Mouse (Mus musculus) erythroblast, adult 5-6 weeks (primary cell): ENCODE data around the gene Sdk1. TPM values are rescaled to one million over a fixed set of nuclear protein-coding genes. Genes with fewer than 3 reads are reported as not detected.
"Not testable (repeated sequence)": the region's sequence is repeated elsewhere in the genome, so short reads cannot be mapped to it uniquely, and the experiment has no call there.

Experiments used
- ATAC-seq: replicated peaks from 2 replicates; pipeline ENCODE4 v1.8.0; 2016; ENCODE audit warnings: moderate number of reproducible peaks, mild to moderate bottlenecking, moderate TSS enrichment, inconsistent platforms; ENCODE audit not compliant: poor library complexity, low FRiP score, severe bottlenecking
- total RNA-seq, 2 experiments: library from RNA; stranded (forward) in 1 of 2; stranded (reverse) in 1 of 2; fragments of 150-400 nt in 1 of 2; fragments of 200-764, 138-1000 nt in 1 of 2; gene quantifications; 2 replicates each; pipeline versions ENCODE4 v1.2.3 to v1.2.4; 2015 to 2017; ENCODE audit warnings: low replicate concordance in 2 of 2

Sdk1 gene
- total RNA-seq, 2 experiments from 2014 or later = not detected

GRCm38 (mm10) chr5:141612721-141613120, 371.4 kb downstream of the Sdk1 start:
- no peak for ATAC-seq

DNA sequence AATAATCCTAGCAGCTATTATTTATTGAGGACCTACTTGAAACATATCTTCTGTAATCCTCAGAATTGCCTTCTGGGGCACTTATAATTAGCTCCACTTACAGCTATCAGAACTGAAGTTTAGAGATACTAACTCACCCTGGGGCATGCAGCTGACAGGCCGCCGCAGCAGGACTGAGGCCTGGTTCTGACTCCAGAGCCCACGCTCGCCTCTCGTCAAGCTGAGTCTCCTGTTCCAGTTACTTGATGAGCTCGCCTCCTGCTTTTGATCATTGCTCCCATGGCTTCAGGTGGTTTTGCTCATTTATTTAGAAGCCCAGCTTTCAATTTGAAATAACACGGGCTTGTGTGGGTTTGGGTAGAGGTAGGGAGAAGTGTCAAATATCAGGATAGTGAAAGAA, 374.5 kb downstream of the Sdk1 start:
- ATAC-seq = no peak

GRCm38 (mm10) chr5:141617660-141618059, 376.4 kb downstream of the Sdk1 start:
- ATAC-seq = no peak

DNA sequence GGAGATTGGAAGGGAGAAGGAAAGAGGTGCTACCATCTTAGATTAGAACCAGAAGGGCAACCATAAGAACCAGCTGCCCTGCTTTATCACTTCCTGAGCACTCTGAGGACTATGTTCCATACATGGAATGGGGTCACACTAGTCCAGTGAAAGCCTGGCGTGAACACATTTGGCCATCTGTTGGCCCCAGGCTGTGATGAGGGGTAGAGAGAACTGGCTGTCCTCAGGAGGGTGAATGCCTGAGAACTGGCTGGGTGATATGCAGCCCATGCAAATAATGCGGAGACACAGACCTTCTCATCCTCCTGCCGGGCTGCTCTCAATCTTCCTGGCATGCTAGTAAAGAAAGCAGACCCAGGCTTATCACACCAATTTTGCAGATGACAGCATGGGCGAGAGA, 384.1 kb downstream of the Sdk1 start:
- no peak for ATAC-seq

GRCm38 (mm10) chr5:141631641-141632040, 390.4 kb downstream of the Sdk1 start:
- no peak for ATAC-seq

DNA sequence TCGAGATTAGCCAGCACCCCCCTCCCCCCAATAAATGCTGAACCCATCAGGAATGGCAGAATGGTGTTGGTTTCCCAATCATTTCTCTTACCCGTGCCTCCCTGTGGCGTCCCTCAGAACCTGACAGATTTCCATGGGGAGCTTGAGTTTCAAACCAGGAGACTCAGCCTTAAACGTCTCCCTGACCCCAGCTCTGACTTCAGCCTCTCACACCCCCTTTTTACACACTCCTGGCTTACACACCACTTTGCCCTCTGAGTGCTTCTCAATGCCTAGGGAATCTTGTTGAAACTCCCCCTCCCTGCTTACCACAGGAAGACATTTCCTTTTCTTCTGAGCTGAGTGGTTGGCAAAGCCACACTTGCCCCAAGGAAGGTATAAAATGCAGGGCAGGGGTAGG, 392.0 kb downstream of the Sdk1 start:
- ATAC-seq = no peak

DNA sequence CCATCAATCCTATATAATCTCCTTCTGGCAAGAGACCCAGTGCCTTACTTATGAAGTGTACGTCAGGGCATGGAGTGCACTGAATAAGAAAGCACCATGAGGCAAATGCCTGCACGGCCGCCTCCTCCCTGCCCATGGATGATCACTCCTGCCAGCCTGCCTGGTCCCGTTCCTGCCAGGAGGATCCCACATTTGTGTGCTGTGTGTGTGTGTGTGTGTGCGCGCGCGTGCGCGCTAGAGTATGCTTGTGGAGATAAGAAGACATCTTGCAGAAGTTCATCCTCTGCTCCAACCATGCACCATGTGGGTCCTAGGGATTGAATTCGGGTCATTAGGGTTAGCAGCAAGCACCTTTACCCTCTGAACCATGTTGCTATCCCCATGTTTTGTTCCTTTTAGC, 395.1 kb downstream of the Sdk1 start:
- ATAC-seq = no peak

- not testable (repeated sequence) for ATAC-seq
Observed at GRCm38 (mm10) chr5:141637054-141637453, 395.8 kb downstream of the Sdk1 start.

DNA sequence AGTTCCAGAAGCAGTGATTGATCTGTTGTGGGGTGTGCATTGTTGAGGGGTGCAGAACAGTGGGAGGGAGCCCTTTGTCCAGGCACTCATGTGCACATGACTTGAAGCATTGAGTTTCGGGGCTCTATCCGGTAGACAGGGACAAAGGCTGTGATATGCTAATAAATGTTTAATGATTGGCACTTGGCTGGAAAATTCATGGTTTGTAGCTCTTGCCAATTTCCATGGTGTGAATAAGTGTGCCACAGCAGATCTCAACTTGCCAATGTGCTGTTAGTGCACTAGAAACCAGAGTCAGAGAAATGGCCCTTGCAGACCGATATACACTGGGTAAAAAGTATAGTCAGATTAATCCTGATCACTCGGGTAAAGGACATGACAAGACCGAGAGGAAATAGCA, 404.4 kb downstream of the Sdk1 start:
- ATAC-seq = no peak

- ATAC-seq = no peak
Observed at GRCm38 (mm10) chr5:141646621-141647020, 405.3 kb downstream of the Sdk1 start.

GRCm38 (mm10) chr5:141649831-141650375, 408.6 kb downstream of the Sdk1 start:
- ATAC-seq = no peak

DNA sequence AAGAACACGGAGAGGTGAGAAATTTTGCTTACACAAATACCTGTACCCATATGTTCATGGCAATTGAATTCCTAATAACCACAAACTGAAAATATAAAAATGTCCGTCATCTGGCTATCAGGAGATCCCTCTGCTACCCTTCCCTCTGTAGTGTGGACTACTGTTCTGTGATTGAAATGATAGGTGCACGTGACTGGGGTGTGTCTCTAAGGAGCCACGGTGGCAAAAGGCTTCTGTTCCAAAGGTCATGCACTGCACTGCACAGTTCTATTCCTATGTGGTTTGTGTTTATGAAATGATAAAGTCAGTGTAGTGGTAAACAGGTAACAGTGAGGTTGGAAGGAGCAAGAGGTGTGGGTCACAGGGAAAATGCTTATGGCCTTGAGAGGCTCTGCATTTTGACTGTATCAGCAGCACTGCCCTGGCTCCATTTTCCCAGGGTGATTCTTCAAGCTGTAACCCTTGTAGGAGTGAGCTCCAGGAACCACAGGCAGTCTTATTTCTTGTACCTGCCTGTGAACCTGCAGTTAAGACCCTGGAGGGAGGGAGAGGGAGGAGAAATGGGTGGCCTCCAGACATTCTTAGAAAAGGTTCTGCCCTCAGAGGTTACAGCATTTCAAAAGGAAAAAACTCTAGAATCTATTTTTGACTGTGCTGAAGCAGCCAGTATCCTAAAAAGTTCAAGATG, 410.5 kb downstream of the Sdk1 start:
- ATAC-seq = no peak

- ATAC-seq = no peak
Observed at GRCm38 (mm10) chr5:141676371-141676770, 435.1 kb downstream of the Sdk1 start.

DNA sequence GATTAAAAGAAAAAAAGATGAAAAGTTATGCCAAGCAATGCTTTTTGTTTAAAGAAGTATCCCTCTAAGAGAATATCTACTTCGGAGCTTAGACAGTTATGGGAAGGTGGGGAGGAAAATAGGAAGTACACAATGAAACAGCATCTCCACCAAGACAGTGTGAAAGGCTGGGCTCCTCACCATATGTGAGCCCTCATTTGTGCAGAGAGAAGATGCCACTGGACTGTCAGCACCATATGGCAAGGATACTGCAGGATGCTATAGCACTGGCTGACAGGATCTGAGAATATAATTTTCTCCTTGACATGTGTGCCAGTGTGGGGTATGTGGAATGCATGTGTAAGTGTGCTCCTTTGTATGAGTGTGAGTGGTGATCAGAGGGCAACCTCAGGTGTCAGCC, 435.7 kb downstream of the Sdk1 start:
- no peak for ATAC-seq

GRCm38 (mm10) chr5:141677841-141678240, 436.6 kb downstream of the Sdk1 start:
- no peak for ATAC-seq

GRCm38 (mm10) chr5:141686876-141687420, 445.7 kb downstream of the Sdk1 start:
- ATAC-seq = no peak

DNA sequence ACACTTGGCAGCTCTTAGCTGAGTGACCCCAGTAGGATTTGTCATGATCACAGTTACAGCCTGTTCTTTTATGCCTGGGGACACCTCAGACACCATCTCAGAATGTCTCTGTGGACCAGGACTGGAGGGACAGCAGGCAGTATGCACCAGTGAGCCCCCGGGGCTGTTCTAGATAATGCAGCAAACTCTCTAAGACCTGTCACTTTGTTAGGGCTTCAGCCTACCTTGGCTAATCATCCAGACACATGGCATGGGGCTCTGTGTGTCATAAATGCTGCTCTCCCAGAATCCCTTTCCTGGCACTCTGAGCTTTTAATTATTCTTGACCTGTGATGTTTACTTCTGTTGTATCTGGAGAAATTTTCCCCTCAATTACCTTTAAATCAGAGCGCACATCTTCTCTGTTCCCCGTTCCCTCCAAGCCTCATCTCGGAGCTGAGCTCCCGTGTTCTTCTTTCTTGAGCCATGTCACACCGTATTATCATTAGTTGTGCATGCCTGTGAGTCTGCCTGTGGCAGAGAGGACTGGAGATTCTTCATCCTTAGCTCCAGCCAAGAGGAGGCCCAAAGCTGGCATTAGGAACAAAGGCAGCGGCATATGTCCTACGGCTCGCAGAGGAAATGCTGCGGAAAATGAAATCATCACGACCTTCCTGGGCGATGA, 448.3 kb downstream of the Sdk1 start:
- no peak for ATAC-seq

GRCm38 (mm10) chr5:141691482-141691975, 450.2 kb downstream of the Sdk1 start:
- ATAC-seq = no peak

DNA sequence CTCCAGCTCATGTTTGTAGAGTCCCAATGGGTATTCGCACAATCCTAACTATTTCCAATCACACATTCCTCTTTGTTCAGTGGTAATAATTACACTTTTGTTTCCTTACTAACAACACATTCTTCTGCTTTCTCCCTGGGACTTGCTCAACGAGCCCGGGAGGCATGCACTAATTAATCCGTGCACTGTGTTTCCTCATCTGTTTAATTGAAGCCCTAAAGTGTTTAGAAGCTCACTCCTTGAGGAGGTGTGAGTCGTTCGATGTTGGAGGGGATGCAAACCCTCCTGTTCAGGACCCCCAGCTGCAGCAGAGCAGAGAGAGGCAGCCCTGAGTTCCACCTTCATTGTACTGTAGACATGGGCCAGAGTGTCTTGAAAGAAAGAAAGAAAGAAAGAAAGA, 452.4 kb downstream of the Sdk1 start:
- ATAC-seq = no peak

GRCm38 (mm10) chr5:141694901-141695300, 453.6 kb downstream of the Sdk1 start:
- no peak for ATAC-seq

DNA sequence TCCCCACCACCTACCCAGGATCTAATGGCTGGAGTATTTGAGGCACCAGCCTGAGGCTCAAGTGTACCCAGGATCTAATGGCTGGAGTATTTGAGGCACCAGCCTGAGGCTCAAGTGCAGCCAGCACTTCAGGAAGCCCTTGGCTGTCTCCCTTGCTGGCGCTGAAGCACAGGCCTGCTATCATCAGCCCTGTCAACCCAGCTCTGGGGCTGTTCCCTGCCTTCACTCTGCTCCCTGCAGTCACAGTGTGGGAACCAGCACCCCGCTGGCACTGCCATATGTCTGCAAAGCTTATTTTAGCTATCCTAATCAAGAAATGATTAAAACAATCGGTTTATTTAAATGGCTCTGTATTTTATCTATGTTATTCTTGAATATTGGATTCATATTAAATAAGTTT, 457.1 kb downstream of the Sdk1 start:
- no peak for ATAC-seq
